Mouse (Mus musculus) embryo, embryonic 10 days (tissue): ENCODE measurements around the gene Mia.
A peak's percentile ranks its signal among the peaks of the same experiment; 100 is the strongest.

Source experiments
- DNase-seq: peaks from one replicate; pipeline ENCODE4 v3.0.0-alpha.2; 2015; ENCODE audit warnings: low spot score

The Mia gene

DNA sequence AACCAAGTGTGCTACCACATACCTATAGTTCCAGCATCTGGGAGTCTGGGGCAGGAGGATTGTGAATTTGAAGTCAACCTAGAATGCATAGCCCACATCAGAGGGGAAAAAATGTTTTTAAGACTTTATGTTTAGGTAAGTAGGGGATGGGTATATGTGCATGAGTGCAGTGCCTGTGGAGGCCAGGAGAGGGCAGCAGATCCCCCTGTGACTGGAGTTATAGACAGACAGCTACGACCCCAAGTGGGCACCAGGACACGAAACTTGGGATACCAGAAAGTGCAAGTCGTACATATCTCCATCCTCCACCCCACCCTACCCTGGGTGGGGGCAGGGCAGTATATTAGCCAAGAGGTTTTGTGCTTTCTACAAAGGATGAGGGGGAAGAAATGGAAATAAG is 4.0 kb upstream of the Mia start:
- DNase-seq, result peak; percentile 62

DNA sequence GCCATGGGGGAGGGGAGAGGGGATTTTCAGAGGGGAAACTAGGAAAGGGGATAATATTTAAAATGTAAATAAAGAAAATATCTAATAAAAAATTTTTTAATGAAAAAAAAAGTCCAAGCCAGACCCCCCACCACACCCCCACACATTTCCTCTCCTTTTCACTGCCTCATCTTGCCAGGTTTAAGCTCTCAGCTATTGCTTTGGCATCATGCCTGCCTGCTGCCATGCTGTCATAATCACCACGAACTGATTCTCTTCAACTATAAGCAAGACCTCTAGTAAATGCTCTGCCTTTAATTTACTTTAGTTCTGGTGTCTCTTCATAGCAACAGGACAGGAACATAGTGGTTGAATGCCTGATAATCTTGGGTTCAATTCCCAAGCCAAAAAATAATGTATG is 1.5 kb upstream of the Mia start:
- DNase-seq, result no peak

- no peak for DNase-seq
Measured at GRCm38 (mm10) chr7:27180036-27180435, 921 bp downstream of the Mia start.

- no peak for DNase-seq
Measured at GRCm38 (mm10) chr7:27179217-27179918, 1.6 kb downstream of the Mia start.

- DNase-seq, result peak; percentile 99
Measured at GRCm38 (mm10) chr7:27178324-27179216, 2.4 kb downstream of the Mia start, which contains the start of gene Rab4b. TSS of gene Rab4b (minus strand) at chr7:27178896.

- DNase-seq, result no peak
Measured at GRCm38 (mm10) chr7:27177942-27178323, 3.0 kb downstream of the Mia start.

DNA sequence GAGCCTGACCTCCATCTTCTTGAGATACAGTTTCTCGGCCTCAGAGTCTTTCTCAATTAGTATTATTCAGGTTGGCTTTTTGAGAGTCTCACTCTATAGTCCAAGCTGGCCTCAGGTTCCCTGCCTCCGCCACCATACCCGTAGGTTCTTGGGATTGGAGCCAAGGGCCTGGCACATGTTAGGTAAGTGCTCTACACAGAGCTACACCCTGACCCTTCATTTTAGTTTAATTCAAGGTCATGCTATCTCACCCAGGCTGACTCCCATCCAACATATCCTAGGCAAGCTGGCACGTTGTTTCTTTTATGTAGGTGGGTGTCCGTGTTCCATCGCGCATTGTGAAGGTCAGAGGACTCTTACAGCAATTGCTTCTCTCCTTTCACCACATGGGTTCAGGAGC is 6.1 kb downstream of the Mia start:
- no peak for DNase-seq

GRCm38 (mm10) chr7:27174496-27174895 is 6.5 kb downstream of the Mia start:
- no peak for DNase-seq

GRCm38 (mm10) chr7:27170981-27171380 is 10.0 kb downstream of the Mia start:
- DNase-seq, result no peak

DNA sequence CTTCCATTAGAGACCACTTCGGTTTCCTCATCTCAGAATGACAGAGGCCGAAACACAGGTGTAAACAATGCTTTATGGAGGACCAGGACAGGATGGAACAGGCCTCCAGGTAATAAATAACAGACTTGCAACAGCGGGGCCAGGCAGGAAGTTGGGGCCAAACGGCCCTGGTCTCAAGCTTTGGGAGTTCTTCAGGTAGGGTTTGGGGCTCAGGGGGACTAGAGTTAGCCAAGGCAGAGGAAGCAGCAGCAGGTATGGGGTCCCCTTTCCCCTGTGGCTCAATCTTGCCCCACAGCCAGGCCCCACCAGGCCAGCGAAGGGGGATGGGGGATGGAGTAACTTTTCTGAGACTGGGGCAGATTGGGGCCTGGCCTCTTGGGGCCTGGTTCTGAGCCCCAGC is 12.6 kb downstream of the Mia start:
- no peak for DNase-seq

DNA sequence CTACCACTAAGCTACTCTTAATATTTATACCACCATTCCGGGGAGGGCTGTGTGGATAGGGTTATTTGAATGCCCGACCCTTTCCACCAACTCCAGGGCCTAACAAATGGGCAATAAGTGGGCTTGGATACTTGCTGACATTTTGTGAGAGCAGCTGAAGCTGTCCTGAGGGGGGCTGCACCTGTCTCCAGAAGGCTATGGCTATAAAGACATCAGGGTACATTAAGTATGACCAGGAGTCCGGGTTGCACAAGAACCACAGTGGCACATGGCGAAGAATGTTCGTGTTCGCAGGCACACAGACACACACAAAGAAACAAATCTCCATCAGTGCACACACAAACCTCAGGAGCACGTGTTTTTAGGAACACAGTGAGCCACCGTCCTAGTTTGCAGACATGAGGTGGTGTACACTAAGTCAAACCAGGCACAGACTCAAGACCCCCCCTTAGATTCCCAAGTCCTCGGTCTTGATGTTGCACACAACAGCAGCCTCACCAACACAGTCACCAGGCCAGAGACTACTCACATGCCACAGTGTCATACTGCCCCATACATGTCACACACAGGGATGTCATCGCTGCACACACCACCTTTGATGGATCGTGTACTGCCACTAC is 13.4 kb downstream of the Mia start:
- DNase-seq, result no peak

- peak; percentile 97 for DNase-seq
Measured at GRCm38 (mm10) chr7:27166614-27167474, 14.1 kb downstream of the Mia start, which contains the start of gene Egln2. TSS of gene Egln2 (minus strand) at chr7:27166802.

- peak; percentile 84 for DNase-seq
Measured at GRCm38 (mm10) chr7:27166229-27166613, 14.7 kb downstream of the Mia start.

GRCm38 (mm10) chr7:27165696-27166095 is 15.3 kb downstream of the Mia start:
- no peak for DNase-seq

- no peak for DNase-seq
Measured at GRCm38 (mm10) chr7:27165007-27165655, 15.8 kb downstream of the Mia start.

- no peak for DNase-seq
Measured at GRCm38 (mm10) chr7:27164112-27164947, 16.6 kb downstream of the Mia start.

DNA sequence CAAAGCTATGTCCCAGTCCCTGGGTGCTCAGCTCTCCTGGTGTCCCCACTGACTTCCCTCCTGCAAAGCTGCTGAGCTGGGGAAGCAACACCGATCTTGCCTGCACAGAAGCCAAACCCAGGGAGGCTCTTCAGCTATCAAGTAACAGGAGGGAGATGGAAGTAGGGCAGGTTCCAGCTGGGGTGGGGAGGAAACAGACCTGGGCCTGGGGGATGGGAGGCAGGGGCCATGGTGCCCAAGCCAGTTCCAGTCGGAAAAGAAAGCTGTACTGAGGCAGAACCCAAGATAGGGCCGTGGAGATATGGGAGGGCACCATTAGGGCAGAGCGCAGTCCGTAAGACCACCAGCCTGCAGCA is 17.5 kb downstream of the Mia start:
- no peak for DNase-seq

DNA sequence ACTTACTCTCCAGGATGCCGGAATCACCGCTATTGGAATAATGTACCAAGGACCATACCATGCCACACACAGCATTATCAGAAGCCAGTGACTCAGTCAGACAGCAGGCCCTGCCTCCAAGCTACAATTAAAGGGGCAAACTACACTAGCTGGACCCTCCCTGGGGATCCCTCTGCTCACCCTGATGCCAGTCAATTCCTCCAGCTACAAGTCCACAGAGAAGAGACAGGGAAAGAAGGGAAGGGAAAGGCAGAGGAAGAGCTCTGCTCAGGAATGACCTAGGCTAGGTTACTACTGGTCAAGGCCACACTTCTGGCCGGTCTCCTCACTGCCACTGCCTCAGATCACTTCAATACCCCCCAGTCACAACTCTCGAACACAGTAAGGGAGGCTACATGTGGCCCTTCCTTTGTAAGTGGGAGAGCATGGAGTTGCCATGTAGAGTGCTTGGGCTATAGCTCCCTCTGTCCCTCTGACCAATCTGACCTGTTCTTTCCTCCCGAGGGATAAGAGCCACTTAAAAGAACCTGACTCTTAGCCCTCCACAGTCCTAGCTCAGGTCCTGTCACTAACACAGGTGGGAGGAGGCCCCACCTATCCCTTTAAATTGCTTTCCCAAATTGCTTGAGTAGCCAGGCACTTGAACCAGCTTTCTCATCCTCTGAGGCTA is 18.0 kb downstream of the Mia start:
- DNase-seq, result no peak

DNA sequence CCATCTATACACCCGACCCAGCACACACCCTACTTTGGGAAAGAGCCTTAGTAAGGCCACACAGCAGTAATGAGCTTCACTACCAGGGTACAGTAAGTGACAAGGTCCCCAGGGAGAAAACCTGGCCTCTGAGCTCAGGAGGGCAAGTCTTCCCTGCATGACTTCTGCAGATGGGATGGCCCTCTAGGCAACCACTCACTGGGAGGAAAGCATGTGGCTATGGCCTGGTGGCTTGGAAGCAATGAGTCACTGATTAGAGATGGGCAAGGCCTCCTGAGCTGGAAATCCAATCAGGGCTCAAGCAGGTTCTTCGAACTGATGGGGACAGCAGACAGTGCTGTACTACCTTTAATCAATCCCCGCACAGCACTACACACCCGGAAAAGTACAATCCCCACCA is 19.2 kb downstream of the Mia start:
- no peak for DNase-seq

GRCm38 (mm10) chr7:27160921-27161320 is 20.0 kb downstream of the Mia start:
- no peak for DNase-seq
